Mouse (Mus musculus): Measurements from ENCODE around the gene Gm28490. TPM values are rescaled to one million over a fixed set of nuclear protein-coding genes. Genes with fewer than 3 reads are reported as not detected.
"Not testable (repeated sequence)": the region's sequence is repeated elsewhere in the genome, so short reads cannot be mapped to it uniquely, and the experiment has no call there.

Gene Gm28490
- not detected in 2 replicates for polyA plus RNA-seq (2016; fragmentation: Nextera tagmentation; extraction: Ambion mirVana)

GRCm38 (mm10) chrY:31634656-31635055 lies at the start of gene Gm28490:
Gene Gm28490, minus strand, starts transcription at chrY:31634756.
- H3K4me3 ChIP-seq; H3K27me3 ChIP-seq (replicated peaks; ENCODE audit: low read depth, poor library complexity, severe bottlenecking); H3K36me3 ChIP-seq (replicated peaks); H3K4me1 ChIP-seq; H3K9me3 ChIP-seq; DNase-seq (ENCODE audit: low spot score); H3K27ac ChIP-seq (replicated peaks): not testable (repeated sequence)
- no CpG with 5 or more reads among the region's 8 CpGs for WGBS
